Mouse (Mus musculus) left cerebral cortex, postnatal 4 days (tissue): ENCODE data around the gene Polr3gl. TPM values are rescaled to one million over a fixed set of nuclear protein-coding genes. Genes with fewer than 3 reads are reported as not detected.

Experiments
- DNase-seq: peaks from one replicate; pipeline ENCODE4 v3.0.0-alpha.2; 2022
- intact Hi-C: fragments of 180-260 bp; cut with DNase I; formaldehyde crosslinking; loops from one replicate; pipeline ENCODE4 v1.15.1; 2025
- total RNA-seq, 2 experiments: library from RNA; stranded (reverse); gene quantifications; 2 replicates each; pipeline ENCODE4 v1.2.3; 2021

The Polr3gl gene
- total RNA-seq, 2 experiments from 2014 or later = 28.0 to 28.1 TPM

GRCm38 (mm10) chr3:96541328-96542078 lies 52.5 kb downstream of the Polr3gl start:
- no peak for DNase-seq
- intact Hi-C loops = loop anchor here (10.0 kb wide), 1 partner anchor 93 kb away; the partner anchor contains the start of genes Gm42957 and Pex11b

GRCm38 (mm10) chr3:96540740-96541139 lies 53.2 kb downstream of the Polr3gl start:
- intact Hi-C loops = loop anchor here (10.0 kb wide), 1 partner anchor 94 kb away; the partner anchor contains the start of genes Gm42957 and Pex11b
- no peak for DNase-seq

DNA sequence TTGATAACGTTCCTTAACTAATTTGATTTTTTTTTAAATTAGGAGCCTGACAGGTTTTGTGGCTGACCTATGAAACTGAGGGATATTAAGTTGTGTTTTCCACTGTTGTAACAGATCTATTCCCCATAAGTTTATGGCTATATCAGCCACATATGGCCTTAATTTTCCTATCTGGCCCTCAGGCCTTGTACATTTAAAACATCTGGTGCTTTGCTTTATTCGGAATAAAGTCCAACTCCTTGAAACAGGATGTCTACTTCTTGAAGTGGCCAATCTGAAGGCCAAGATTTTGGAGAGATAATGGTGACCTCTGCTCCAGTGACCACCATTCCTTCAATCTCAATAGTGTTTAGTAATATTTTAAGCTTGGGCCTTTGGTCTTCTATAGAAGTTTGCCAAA lies 54.7 kb downstream of the Polr3gl start:
- DNase-seq = no peak
- intact Hi-C loops = no loop called here

DNA sequence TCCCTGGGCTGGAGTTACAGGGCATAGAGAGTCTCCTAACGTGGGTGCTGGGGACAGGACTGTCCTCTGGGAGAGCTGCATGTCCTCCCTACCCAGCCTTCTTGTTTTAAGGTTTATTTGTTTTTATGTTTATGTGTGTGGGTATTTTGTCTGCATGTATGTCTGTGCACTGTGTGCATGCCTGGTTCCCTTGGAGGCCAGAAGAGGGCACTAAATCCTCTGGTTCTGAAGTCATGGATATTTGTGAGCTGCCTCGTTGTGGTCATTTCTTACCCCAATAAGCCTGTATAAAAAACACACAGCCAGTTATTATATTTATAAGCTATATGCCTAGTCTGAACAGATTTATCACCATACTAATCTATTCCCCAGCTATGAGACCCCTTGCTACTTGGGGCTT lies 59.7 kb downstream of the Polr3gl start:
- intact Hi-C loops = no loop called here

GRCm38 (mm10) chr3:96532050-96532449 lies 61.9 kb downstream of the Polr3gl start:
- no peak for DNase-seq
- intact Hi-C loops = no loop called here

More for the DNA sequence above, 59.7 kb downstream of the Polr3gl start:
- DNase-seq = no peak

DNA sequence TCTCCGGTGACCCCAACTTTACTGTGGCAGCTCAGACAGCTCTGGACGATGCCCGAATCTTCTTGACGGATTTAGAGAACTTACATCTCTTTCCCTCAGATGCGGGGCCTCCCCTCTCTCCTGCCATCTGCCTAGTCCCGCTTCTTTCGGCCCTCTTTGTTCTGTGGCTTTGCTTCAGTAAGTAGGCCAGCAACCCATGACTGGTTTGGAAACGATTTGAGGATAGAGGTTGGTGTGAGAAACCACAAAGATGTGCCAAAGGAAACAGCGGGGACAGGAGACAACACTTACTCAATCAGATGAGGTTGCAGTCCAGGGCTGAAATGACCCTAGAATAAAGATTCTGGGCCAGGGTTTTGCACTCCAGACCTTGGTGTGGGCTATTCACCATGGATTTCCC lies 65.5 kb downstream of the Polr3gl start:
- intact Hi-C loops = no loop called here
- no peak for DNase-seq

Other genes starting within 250 kb of the Polr3gl start
- gene BC107364, start 141.9 kb downstream of the Polr3gl start, total RNA-seq = not detected
- gene Hfe2, start 69.0 kb downstream of the Polr3gl start, total RNA-seq = 1 to 10 TPM; 1.1 TPM
- gene Txnip, start 36.2 kb downstream of the Polr3gl start, total RNA-seq = 10 to 100 TPM; 65.2 to 69.2 TPM
- gene Gm16253, start 17.2 kb downstream of the Polr3gl start, total RNA-seq = not detected
- 10 to 100 TPM; 32.3 to 33.0 TPM for gene Ankrd34a, start 2.5 kb upstream of the Polr3gl start, total RNA-seq
- 10 to 100 TPM; 55.2 to 64.1 TPM for gene Lix1l, start 7.0 kb upstream of the Polr3gl start, total RNA-seq
- gene Rbm8a, start 35.8 kb upstream of the Polr3gl start, total RNA-seq = 10 to 100 TPM; 56.5 to 66.6 TPM
- 10 to 100 TPM; 43.4 to 44.0 TPM for gene Pex11b, start 41.2 kb upstream of the Polr3gl start, total RNA-seq
- under 1 TPM; 0.40 to 0.52 TPM for gene Gm42957, start 41.3 kb upstream of the Polr3gl start, total RNA-seq
- gene Itga10, start 51.4 kb upstream of the Polr3gl start, total RNA-seq = 1 to 10 TPM; 1.4 to 1.5 TPM
- gene Ankrd35, start 76.0 kb upstream of the Polr3gl start, total RNA-seq = 1 to 10 TPM; 6.0 to 7.0 TPM
- gene Pias3, start 102.2 kb upstream of the Polr3gl start, total RNA-seq = 10 to 100 TPM; 31.9 to 36.0 TPM
- gene Nudt17, start 114.4 kb upstream of the Polr3gl start, total RNA-seq = 1 to 10 TPM; 5.3 to 5.4 TPM
- 10 to 100 TPM; 27.0 to 28.0 TPM for gene Polr3c, start 133.4 kb upstream of the Polr3gl start, total RNA-seq
- gene Rnf115, start 133.5 kb upstream of the Polr3gl start, total RNA-seq = 10 to 100 TPM; 44.3 to 50.0 TPM
- gene Pdzk1, start 235.1 kb upstream of the Polr3gl start, total RNA-seq = not detected
- not detected for gene Cd160, start 235.2 kb upstream of the Polr3gl start, total RNA-seq